Mouse (Mus musculus): ENCODE data around the gene Pde4b. TPM values are rescaled to one million over a fixed set of nuclear protein-coding genes. Genes with fewer than 3 reads are reported as not detected.
A peak's percentile ranks its signal among the peaks of the same experiment; 100 is the strongest.

Gene Pde4b
- total and polyA plus RNA-seq, 2 experiments from 2014 or later: 49.7 to 76.2 TPM

DNA sequence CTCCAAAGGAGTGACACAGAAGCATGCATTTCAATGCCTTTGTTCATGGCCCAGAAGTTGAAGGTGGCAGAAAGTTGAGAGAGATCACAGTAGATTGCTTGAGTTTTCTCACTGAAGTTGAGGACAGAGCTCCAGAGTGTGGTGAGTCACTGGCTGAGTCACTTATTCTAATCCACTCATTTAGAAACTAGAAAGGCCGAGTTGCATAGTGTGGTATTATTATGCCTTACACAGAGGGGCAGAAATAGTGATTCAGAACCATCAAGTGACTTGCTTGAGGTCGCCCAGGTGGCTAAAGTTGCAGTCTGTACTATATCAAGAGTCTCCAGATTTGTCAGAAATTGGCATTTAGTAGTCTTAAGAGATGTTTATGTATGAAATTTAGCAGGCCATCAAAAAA is 306.3 kb downstream of the Pde4b start:
- no peaks in the 10 kb centered on the region for H3K9me3 ChIP-seq (ENCODE audit: low read length)
- ATAC-seq: no peak
- H3K27ac ChIP-seq (ENCODE audit: low read depth, low read length): no peak overlapping the region
- no peak for DNase-seq
- no peak for TF ChIP-seq CTCF (IDR thresholded peaks at IDR 0.05; ENCODE audit: low read depth)
- H3K4me1 ChIP-seq (ENCODE audit: insufficient read depth): no peaks in the 10 kb centered on the region
- H3K4me2 ChIP-seq (ENCODE audit: low read depth): no peak overlapping the region
- 72% methylated on average over 2 of the region's 2 CpGs for WGBS
- no peaks in the 10 kb centered on the region for H3K36me3 ChIP-seq (ENCODE audit: insufficient read depth)
- H3K9ac ChIP-seq: no peak overlapping the region
- no peak overlapping the region for H3K4me3 ChIP-seq (ENCODE audit: low read depth, low read length)
- H3K27me3 ChIP-seq (ENCODE audit: insufficient read depth, low read length): no peaks in the 10 kb centered on the region

DNA sequence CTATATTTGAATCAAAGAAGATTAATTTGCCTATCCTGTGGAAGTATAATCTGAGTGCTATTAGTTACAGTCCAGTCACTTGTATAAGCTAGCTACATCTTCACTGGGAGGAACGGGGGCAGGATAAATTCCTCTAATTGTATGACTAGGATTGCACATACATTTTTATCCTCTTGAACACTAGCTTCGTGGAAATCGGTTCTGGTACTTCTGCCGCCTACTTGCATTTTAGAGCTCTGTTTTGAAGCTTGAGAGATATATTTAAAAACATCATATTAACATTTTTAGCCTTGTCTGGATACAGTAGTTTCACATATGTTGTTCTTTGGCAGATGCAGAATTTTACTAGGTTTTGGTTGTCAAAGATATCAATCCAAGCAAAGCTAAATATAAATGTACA is 310.0 kb downstream of the Pde4b start:
- Histone ChIP-seq H3K4me2 (ENCODE audit: low read depth) (no peak overlapping the region), H3K27me3 (ENCODE audit: insufficient read depth, low read length) (no peaks in the 10 kb centered on the region), H3K9me3 (ENCODE audit: low read length) (no peaks in the 10 kb centered on the region), H3K36me3 (ENCODE audit: insufficient read depth) (no peaks in the 10 kb centered on the region), H3K9ac (no peak overlapping the region), H3K4me1 (ENCODE audit: insufficient read depth) (no peaks in the 10 kb centered on the region), H3K4me3 (ENCODE audit: low read depth, low read length) (no peak overlapping the region), H3K27ac (ENCODE audit: low read depth, low read length) (no peak overlapping the region)
- DNase-seq (no peak), ATAC-seq (no peak)
- TF ChIP-seq CTCF (IDR thresholded peaks at IDR 0.05; ENCODE audit: low read depth): no peak
- WGBS: 73% methylated on average over 4 of the region's 4 CpGs

DNA sequence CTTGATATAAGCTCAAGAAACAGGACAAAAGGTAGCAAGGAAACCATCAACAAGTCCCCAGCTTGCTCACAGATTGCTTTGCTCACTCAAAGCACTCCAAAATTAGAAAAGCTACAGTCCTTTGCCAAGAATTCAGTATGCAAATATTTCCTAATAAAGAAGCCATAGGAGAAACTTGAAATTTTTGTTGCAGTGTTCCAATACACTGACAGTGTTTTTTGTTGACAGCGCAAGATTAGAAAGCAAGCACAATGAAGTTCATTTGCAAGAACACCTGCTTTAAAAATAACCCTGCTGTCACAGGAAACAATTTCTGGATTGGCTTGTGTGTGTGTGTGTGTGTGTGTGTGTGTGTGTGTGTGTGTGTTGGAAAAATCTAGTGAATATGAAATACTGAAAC is 311.2 kb downstream of the Pde4b start:
- DNase-seq (peak; percentile 25), ATAC-seq (peak; percentile 25; the same call in 1 of the 2 replicates)
- peak overlapping the region; percentile 37; the same call in 1 of the 2 replicates for H3K27ac ChIP-seq (ENCODE audit: low read depth, low read length)
- H3K4me2 ChIP-seq (ENCODE audit: low read depth): no peak overlapping the region
- no peaks in the 10 kb centered on the region for H3K4me1 ChIP-seq (ENCODE audit: insufficient read depth)
- TF ChIP-seq CTCF (IDR thresholded peaks at IDR 0.05; ENCODE audit: low read depth): no peak
- no peaks in the 10 kb centered on the region for H3K36me3 ChIP-seq (ENCODE audit: insufficient read depth)
- no peaks in the 10 kb centered on the region for H3K27me3 ChIP-seq (ENCODE audit: insufficient read depth, low read length)
- no peaks in the 10 kb centered on the region for H3K9me3 ChIP-seq (ENCODE audit: low read length)
- 35% methylated on average over 1 of the region's 1 CpGs for WGBS
- H3K4me3 ChIP-seq (ENCODE audit: low read depth, low read length): no peak overlapping the region
- H3K9ac ChIP-seq: no peak overlapping the region

DNA sequence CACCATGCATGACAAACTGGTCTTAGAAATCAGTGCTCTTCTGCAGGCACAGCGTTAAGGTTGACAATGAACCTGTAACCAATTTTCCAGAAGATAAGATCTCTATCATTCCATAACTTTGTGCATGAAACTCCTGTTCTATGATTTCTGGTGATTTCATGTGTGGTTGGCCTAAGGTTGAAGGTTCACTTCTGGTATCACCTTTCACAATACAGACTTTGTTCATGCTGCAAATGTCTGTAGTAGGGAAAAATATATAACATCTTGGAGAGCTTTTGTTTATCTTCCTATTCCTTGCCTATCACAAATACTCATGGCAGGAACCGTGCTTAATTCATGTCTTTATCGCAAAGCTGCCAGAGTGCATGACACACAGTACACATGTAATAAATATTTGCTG is 319.5 kb downstream of the Pde4b start:
- Histone ChIP-seq H3K9ac (no peak overlapping the region), H3K27ac (ENCODE audit: low read depth, low read length) (no peak overlapping the region), H3K4me1 (ENCODE audit: insufficient read depth) (no peaks in the 10 kb centered on the region), H3K4me2 (ENCODE audit: low read depth) (no peak overlapping the region), H3K27me3 (ENCODE audit: insufficient read depth, low read length) (no peaks in the 10 kb centered on the region), H3K4me3 (ENCODE audit: low read depth, low read length) (no peak overlapping the region), H3K36me3 (ENCODE audit: insufficient read depth) (no peaks in the 10 kb centered on the region), H3K9me3 (ENCODE audit: low read length) (no peaks in the 10 kb centered on the region)
- ATAC-seq (no peak), DNase-seq (no peak)
- TF ChIP-seq CTCF (IDR thresholded peaks at IDR 0.05; ENCODE audit: low read depth): no peak
- 50% methylated on average over 3 of the region's 3 CpGs for WGBS

DNA sequence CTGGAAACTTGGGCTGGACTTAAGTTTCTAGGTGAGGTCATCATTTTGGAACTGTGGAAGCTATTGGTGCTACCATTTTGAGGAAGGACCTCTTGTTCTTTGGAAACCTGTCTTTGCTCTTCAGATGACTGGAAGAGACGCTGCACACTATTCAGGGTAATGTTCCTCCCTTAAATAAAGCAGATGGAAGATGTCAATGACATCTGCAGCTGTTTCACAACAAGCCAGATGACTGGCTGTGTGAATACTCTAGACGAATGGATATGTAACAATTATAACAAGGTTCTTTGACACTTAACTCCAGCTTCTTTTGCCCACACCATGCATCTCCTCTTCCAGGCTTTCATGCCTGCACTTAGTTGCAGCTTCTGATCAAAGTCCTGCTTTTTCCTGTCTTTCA is 320.8 kb downstream of the Pde4b start:
- no peak overlapping the region for H3K4me2 ChIP-seq (ENCODE audit: low read depth)
- ATAC-seq (no peak), DNase-seq (no peak)
- no peak overlapping the region for H3K4me3 ChIP-seq (ENCODE audit: low read depth, low read length)
- H3K9me3 ChIP-seq (ENCODE audit: low read length): no peaks in the 10 kb centered on the region
- H3K27ac ChIP-seq (ENCODE audit: low read depth, low read length): no peak overlapping the region
- WGBS: 69% methylated on average over 2 of the region's 2 CpGs
- H3K27me3 ChIP-seq (ENCODE audit: insufficient read depth, low read length): no peaks in the 10 kb centered on the region
- no peak for TF ChIP-seq CTCF (IDR thresholded peaks at IDR 0.05; ENCODE audit: low read depth)
- 0 out of 2 replicates have a peak, but pooled peaks cover 3% of the 10 kb centered on the region for H3K4me1 ChIP-seq (ENCODE audit: insufficient read depth)
- no peaks in the 10 kb centered on the region for H3K36me3 ChIP-seq (ENCODE audit: insufficient read depth)
- H3K9ac ChIP-seq: no peak overlapping the region

DNA sequence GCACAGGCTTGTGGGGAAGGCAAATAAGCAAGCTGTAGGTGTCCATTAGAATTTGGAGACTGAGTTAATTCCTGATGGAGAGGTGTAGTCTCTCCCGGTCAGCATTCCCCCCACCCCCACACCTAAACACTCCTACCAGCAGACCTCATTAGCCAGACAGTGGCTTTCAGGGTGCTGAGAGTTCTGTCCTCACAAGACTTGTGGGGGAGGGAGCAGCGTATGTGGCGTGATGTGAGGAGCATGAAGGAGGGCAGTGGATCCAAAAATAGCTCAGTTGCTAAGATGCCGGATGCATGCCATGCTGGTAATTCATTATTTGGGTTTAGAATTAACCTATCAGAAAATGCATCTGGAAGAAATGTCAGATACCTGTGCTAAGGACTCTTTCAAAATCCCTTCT is 321.6 kb downstream of the Pde4b start:
- Histone ChIP-seq H3K4me2 (ENCODE audit: low read depth) (no peak overlapping the region), H3K9me3 (ENCODE audit: low read length) (no peaks in the 10 kb centered on the region), H3K4me3 (ENCODE audit: low read depth, low read length) (no peak overlapping the region), H3K27me3 (ENCODE audit: insufficient read depth, low read length) (no peaks in the 10 kb centered on the region), H3K9ac (no peak overlapping the region), H3K36me3 (ENCODE audit: insufficient read depth) (no peaks in the 10 kb centered on the region), H3K4me1 (ENCODE audit: insufficient read depth) (0 out of 2 replicates have a peak, but pooled peaks cover 6% of the 10 kb centered on the region), H3K27ac (ENCODE audit: low read depth, low read length) (no peak overlapping the region)
- WGBS: 25% methylated on average over 4 of the region's 4 CpGs
- ATAC-seq (no peak), DNase-seq (no peak)
- no peak for TF ChIP-seq CTCF (IDR thresholded peaks at IDR 0.05; ENCODE audit: low read depth)

DNA sequence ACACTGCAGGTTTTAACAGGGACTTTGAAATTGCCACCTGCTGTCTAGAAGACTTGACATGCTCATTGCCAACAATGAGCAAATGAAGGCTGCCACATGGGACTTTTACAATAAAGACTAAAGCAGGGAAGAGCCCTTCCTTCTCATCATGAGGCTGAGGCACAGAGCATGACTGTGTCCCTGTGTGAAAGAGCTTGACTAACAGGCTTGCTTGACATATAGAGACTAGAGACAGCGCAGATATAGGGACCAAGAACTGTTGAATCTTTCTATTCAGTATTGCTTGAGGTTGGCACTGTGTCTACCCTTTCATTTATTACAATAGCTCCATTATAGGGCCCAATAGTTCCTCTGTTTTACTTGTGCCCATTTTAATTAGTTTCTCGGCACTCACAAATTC is 325.8 kb downstream of the Pde4b start:
- TF ChIP-seq CTCF (IDR thresholded peaks at IDR 0.05; ENCODE audit: low read depth): no peak
- no peak overlapping the region for H3K9ac ChIP-seq
- WGBS: 36% methylated on average over 2 of the region's 2 CpGs
- DNase-seq (no peak), ATAC-seq (peak; percentile 32; the same call in 1 of the 2 replicates)
- H3K36me3 ChIP-seq (ENCODE audit: insufficient read depth): no peaks in the 10 kb centered on the region
- no peaks in the 10 kb centered on the region for H3K27me3 ChIP-seq (ENCODE audit: insufficient read depth, low read length)
- no peaks in the 10 kb centered on the region for H3K9me3 ChIP-seq (ENCODE audit: low read length)
- H3K27ac ChIP-seq (ENCODE audit: low read depth, low read length): no peak overlapping the region
- H3K4me3 ChIP-seq (ENCODE audit: low read depth, low read length): no peak overlapping the region
- no peak overlapping the region for H3K4me2 ChIP-seq (ENCODE audit: low read depth)
- H3K4me1 ChIP-seq (ENCODE audit: insufficient read depth): 0 out of 2 replicates have a peak, but pooled peaks cover 6% of the 10 kb centered on the region
